Mouse (Mus musculus): ENCODE measurements around the gene Gm7029.
"Not testable (repeated sequence)": the region's sequence is repeated elsewhere in the genome, so short reads cannot be mapped to it uniquely, and the experiment has no call there.

Gene Gm7029

GRCm38 (mm10) chr17:33873537-33873936, at the start of gene Gm7029:
Gene Gm7029 (plus strand): TSS chr17:33873837.
- not testable (repeated sequence) for DNase-seq (ENCODE audit: low read depth)

GRCm38 (mm10) chr17:33824084-33824996, 49.3 kb upstream of the Gm7029 start, which contains the start of the genes Rps28 and Ndufa7:
Gene Rps28 (minus strand): TSS chr17:33824562.
Gene Ndufa7 (plus strand): TSS chr17:33824572.
- peak; percentile 95 for DNase-seq (ENCODE audit: low read depth)

GRCm38 (mm10) chr17:33824997-33825330, 48.7 kb upstream of the Gm7029 start:
- DNase-seq (ENCODE audit: low read depth) = not testable (repeated sequence)

- DNase-seq (ENCODE audit: low read depth) = no peak
Observed at GRCm38 (mm10) chr17:33825462-33825861, 48.2 kb upstream of the Gm7029 start.

GRCm38 (mm10) chr17:33826850-33827249, 46.8 kb upstream of the Gm7029 start:
- DNase-seq (ENCODE audit: low read depth) = peak; percentile 49

- DNase-seq (ENCODE audit: low read depth) = no peak
Observed at GRCm38 (mm10) chr17:33828892-33829291, 44.7 kb upstream of the Gm7029 start.

- no peak for DNase-seq (ENCODE audit: low read depth)
Observed at GRCm38 (mm10) chr17:33829561-33829960, 44.1 kb upstream of the Gm7029 start.

GRCm38 (mm10) chr17:33842966-33843795, 30.5 kb upstream of the Gm7029 start, which contains the start of gene Cd320:
Gene Cd320 (plus strand): TSS chr17:33843091.
- DNase-seq (ENCODE audit: low read depth) = peak; percentile 81

- no peak for DNase-seq (ENCODE audit: low read depth)
Observed at GRCm38 (mm10) chr17:33844196-33844595, 29.4 kb upstream of the Gm7029 start.

- DNase-seq (ENCODE audit: low read depth) = no peak
Observed at GRCm38 (mm10) chr17:33848139-33848538, 25.5 kb upstream of the Gm7029 start.

- no peak for DNase-seq (ENCODE audit: low read depth)
Observed at GRCm38 (mm10) chr17:33851331-33851730, 22.3 kb upstream of the Gm7029 start.

GRCm38 (mm10) chr17:33857816-33858215, 15.8 kb upstream of the Gm7029 start:
- no peak for DNase-seq (ENCODE audit: low read depth)

GRCm38 (mm10) chr17:33865330-33866030, 8.2 kb upstream of the Gm7029 start:
- DNase-seq (ENCODE audit: low read depth) = peak; percentile 46

GRCm38 (mm10) chr17:33874411-33874810, 774 bp downstream of the Gm7029 start:
- DNase-seq (ENCODE audit: low read depth) = no peak

- DNase-seq (ENCODE audit: low read depth) = not testable (repeated sequence)
Observed at GRCm38 (mm10) chr17:33875797-33876196, 2.2 kb downstream of the Gm7029 start.

- DNase-seq (ENCODE audit: low read depth) = not testable (repeated sequence)
Observed at GRCm38 (mm10) chr17:33884320-33884719, 10.7 kb downstream of the Gm7029 start.

GRCm38 (mm10) chr17:33887802-33888201, 14.2 kb downstream of the Gm7029 start:
- not testable (repeated sequence) for DNase-seq (ENCODE audit: low read depth)

GRCm38 (mm10) chr17:33888230-33888629, 14.6 kb downstream of the Gm7029 start:
- not testable (repeated sequence) for DNase-seq (ENCODE audit: low read depth)

GRCm38 (mm10) chr17:33889941-33890532, 16.4 kb downstream of the Gm7029 start:
- DNase-seq (ENCODE audit: low read depth) = not testable (repeated sequence)

- DNase-seq (ENCODE audit: low read depth) = peak; percentile 97
Observed at GRCm38 (mm10) chr17:33890533-33891059, 17.0 kb downstream of the Gm7029 start, which contains the start of gene Kifc1. Gene Kifc1 (minus strand): TSS chr17:33890661.

GRCm38 (mm10) chr17:33891357-33891756, 17.7 kb downstream of the Gm7029 start:
- DNase-seq (ENCODE audit: low read depth) = no peak
